Mouse (Mus musculus): Measurements from ENCODE around the gene Pitpnm2. TPM values are rescaled to one million over a fixed set of nuclear protein-coding genes. Genes with fewer than 3 reads are reported as not detected.

Gene Pitpnm2
- polyA plus RNA-seq, 1 experiment from 2014 or later, result 9.8 TPM

DNA sequence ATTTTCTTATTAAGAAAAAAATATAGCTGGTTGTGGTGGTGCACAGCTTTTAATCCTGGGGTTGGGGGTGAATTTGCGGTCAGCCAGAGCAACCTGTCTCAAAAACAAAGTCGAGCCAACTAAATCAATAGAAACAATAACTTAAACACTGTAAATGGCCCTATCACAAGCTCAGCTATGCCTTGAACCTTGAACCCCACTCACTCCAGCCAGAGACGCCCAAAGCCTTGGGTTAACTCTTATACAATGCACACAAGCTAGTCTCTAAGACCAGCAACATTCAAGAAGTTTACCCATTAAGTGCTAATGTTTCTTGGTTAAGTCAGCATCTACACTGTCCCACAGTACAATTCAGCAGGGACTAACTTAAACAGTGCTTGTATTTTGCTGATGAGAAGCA is 179.9 kb downstream of the Pitpnm2 start:
- WGBS, result 83% methylated on average over 3 of the region's 3 CpGs

More for the DNA sequence above, 179.9 kb downstream of the Pitpnm2 start:
- no peak overlapping the region for H3K27ac ChIP-seq (ENCODE audit: low read depth)
- H3K9ac ChIP-seq, result no peak overlapping the region
- DNase-seq (no peak), ATAC-seq (ENCODE audit: insufficient read depth) (no peak)
- no peak overlapping the region for H3K4me2 ChIP-seq
- TF ChIP-seq CTCF (IDR thresholded peaks at IDR 0.05; ENCODE audit: low read depth), result no peak
- H3K36me3 ChIP-seq (ENCODE audit: insufficient read depth), result no peaks in the 10 kb centered on the region
- H3K4me3 ChIP-seq (ENCODE audit: low read depth, low read length), result no peak overlapping the region
- H3K4me1 ChIP-seq (ENCODE audit: insufficient read depth), result 0 out of 2 replicates have a peak, but pooled peaks cover 5% of the 10 kb centered on the region
- H3K27me3 ChIP-seq (ENCODE audit: insufficient read depth, low read length), result no peaks in the 10 kb centered on the region
- H3K9me3 ChIP-seq (ENCODE audit: low read depth, low read length), result no peaks in the 10 kb centered on the region

Other genes starting within 250 kb of the Pitpnm2 start
- 34.8 and 39.3 TPM in 2 replicates for gene Vps37b, start 217.5 kb downstream of the Pitpnm2 start, polyA plus RNA-seq (2014; fragmentation: Nextera tagmentation; extraction: Ambion mirVana)
- 0.88 and 1.1 TPM in 2 replicates for gene Abcb9, start 154.0 kb downstream of the Pitpnm2 start, polyA plus RNA-seq (2014; fragmentation: Nextera tagmentation; extraction: Ambion mirVana)
- 13.3 and 13.4 TPM in 2 replicates for gene Ogfod2, start 137.5 kb downstream of the Pitpnm2 start, polyA plus RNA-seq (2014; fragmentation: Nextera tagmentation; extraction: Ambion mirVana)
- 100.0 and 105 TPM in 2 replicates for gene Arl6ip4, start 133.7 kb downstream of the Pitpnm2 start, polyA plus RNA-seq (2014; fragmentation: Nextera tagmentation; extraction: Ambion mirVana)
- gene Mphosph9, start 78.2 kb upstream of the Pitpnm2 start, polyA plus RNA-seq (2014; fragmentation: Nextera tagmentation; extraction: Ambion mirVana), result 19.2 and 20.7 TPM in 2 replicates
- gene 2810006K23Rik, start 78.3 kb upstream of the Pitpnm2 start, polyA plus RNA-seq (2014; fragmentation: Nextera tagmentation; extraction: Ambion mirVana), result 14.5 and 15.2 TPM in 2 replicates
- 193 and 259 TPM in 2 replicates for gene Cdk2ap1, start 113.3 kb upstream of the Pitpnm2 start, polyA plus RNA-seq (2014; fragmentation: Nextera tagmentation; extraction: Ambion mirVana)
- 85.6 and 88.6 TPM in 2 replicates for gene Sbno1, start 176.2 kb upstream of the Pitpnm2 start, polyA plus RNA-seq (2014; fragmentation: Nextera tagmentation; extraction: Ambion mirVana)
- 87.7 and 97.5 TPM in 2 replicates for gene Kmt5a, start 190.2 kb upstream of the Pitpnm2 start, polyA plus RNA-seq (2014; fragmentation: Nextera tagmentation; extraction: Ambion mirVana)
- 28.7 and 29.2 TPM in 2 replicates for gene Rilpl2, start 228.6 kb upstream of the Pitpnm2 start, polyA plus RNA-seq (2014; fragmentation: Nextera tagmentation; extraction: Ambion mirVana)
- 10.7 and 10.8 TPM in 2 replicates for gene Snrnp35, start 233.4 kb upstream of the Pitpnm2 start, polyA plus RNA-seq (2014; fragmentation: Nextera tagmentation; extraction: Ambion mirVana)